Mouse (Mus musculus): ENCODE data around the gene Rasgef1c.
A peak's percentile ranks its signal among the peaks of the same experiment; 100 is the strongest.

Rasgef1c gene

DNA sequence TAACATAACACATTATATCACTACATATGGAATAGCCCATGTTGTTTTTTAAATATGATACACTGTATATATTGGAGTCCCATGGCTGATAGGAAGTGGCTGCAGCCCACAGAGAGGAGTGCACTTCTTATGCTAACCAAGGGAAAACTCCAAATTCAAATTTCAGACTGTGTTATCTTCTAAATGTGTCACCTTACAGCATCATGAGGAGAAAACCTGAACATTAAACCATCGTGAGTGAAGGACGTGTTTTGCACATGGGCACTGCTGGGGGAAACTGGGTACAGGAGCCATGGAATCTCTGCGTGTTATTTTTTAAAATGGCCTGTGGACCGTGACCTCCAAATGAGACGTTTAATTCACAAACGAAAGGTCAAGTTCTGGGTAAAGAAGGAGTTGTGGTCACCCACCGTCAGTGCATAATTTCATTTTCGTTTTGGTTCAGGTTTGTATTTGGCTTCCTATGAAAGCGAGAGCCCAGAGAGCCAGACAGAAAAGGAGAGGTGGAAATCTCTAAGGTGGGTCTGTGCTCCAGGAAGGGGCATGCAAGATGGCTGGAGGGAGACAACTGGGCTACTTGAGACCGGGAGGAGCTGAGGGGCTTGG is 76.4 kb downstream of the Rasgef1c start:
- no peak for DNase-seq

DNA sequence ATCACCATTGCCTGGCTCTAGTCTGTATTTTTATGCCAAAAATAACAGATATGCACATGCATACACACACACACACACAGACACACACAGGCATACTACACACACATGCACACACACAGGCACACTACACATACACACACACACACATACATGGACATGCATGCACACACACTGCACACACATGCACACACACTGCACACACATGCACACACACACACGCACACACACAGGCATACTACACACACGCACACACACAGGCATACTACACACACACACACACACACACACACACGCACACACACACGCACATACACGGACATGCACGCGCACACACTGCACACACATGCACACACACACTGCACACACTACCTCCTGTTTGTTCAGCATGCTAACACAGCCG is 77.3 kb downstream of the Rasgef1c start:
- no peak for DNase-seq

DNA sequence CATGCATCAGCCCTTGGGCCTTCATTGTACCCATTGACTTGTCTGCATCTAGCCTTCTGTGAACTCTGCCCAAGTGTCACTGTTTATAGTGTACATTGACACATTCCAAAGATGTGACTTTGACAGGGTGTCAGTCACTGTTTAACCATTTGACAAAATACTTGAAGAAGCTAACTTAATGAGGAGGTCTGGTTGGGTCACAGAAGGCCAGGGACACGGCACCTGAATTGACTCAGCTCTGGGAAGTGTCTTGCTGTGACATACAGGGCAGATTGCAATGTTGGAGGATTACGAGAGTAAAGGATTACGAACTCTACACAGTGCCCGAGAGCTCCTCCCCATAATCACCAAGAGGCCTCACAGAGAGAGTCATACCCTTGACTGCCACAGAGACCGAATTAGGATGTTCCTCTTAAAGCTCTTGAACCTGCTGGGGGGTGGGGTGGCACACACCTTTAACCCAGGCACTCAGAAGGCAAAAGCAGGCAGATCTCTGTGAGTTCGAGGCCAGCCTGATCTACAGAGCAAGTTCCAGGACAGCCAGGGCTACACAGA is 79.1 kb downstream of the Rasgef1c start:
- DNase-seq, result no peak

DNA sequence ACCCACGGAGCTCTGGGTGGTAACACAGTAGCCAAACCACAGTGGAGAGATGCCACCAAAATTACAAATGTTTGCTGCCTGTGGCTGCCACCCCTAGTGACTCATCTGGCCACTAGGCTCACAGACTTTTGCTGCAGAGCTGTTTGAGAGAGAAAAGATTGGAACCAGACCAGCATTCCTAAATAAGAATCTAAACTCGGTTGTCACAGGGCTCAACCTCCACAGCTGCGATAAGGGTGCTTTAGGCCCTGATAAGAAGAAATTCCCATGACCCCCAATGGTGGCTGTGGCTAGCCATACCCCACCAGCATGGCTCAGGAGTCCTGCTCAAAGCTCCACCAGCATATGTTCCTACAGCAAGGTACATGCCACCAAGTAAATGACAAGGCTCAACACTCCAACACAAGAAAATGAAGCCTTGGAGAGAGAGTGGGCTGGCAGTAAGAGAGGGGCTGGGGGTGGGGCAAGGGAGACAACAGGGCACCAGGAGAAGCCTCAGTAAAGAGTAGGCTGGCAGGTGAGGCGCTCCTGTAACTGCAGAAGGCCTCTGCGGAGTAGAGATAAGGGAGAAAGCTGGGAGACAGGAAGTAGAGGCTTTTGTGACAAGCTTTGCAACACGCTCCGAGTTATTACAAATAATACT is 79.8 kb downstream of the Rasgef1c start:
- no peak for DNase-seq

DNA sequence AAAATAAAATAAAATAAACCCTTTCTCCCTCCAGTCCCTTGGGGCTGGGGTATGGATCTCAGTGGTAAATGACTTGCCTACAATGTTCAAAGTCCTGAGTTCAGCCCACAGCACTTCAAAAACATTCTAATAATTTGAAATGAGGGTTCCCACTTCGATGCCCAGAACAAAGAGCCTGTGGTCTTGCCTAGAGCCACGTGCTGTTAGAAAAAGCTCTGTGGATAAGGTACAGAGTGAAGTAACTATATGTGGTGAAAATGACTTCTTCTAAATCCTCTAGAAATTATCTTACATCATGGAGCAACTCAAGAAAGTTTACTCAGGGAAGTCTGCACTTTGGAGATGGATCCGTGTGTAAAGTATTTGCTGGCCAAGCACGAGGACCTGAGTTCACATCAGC is 80.5 kb downstream of the Rasgef1c start:
- no peak for DNase-seq

DNA sequence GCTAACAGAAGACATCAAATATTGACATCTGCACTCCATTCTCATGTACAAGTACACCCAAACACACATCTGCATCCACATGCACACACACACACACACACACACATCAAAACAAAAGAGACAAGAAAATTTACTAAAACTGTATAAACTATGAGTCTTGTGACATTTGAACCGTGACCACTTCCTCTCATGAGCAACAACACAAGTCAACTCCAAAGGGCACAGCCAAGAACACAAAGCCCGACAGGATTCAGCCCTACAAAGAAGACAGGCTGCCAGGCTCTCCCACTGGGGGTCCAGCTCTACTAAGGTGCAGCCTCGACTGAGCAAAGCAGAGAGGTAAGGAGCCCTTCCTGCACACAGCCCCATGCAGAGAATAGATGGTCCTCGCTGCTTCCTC is 81.2 kb downstream of the Rasgef1c start:
- DNase-seq, result no peak

DNA sequence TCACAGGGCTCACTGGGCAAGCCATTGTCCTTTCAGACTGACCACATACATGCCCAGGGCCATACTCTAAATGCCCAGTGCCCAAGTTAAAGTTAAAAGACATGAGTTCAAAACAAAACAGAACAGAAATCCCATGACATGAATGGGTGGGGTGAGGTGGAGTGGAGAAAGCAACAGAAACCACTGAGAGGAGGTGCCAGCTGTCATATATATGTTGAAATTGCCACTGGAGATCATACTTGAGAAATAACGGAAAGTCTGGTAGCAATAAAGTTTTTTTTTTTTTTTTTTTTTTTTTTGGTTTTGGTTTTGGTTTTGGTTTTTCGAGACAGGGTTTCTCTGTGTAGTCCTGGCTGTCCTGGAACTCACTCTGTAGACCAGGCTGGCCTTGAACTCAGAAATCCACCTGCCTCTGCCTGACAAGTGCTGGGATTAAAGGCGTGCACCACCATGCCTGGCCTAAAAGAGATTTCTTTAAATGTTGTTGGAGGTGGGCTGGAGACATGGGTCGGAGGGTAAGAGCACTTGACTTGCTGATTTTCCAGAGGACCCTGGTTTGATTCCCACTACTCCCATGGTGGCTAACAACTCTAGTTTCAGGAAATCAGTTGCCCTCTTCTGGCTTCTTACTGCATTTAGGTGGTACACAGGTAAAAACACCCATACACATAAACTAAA is 82.4 kb downstream of the Rasgef1c start:
- DNase-seq, result no peak

DNA sequence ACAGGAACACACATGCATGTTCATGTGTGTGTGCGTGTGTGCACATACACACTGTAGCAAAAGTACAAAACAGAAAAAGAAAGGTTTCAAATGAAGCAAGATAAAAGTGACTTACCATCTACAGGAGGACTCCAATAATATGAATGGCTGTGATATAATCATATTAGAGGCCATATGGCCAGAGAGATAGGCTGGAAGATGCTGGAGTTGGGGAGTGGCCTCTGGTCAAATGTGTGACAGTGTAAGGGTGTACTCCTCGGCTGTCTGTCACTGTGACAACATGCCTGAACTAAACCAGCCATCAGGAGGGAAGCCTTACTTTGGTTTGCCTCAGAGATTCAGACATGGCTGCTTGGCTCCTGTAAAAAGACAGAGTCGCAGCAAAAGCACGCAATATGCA is 83.4 kb downstream of the Rasgef1c start:
- no peak for DNase-seq

DNA sequence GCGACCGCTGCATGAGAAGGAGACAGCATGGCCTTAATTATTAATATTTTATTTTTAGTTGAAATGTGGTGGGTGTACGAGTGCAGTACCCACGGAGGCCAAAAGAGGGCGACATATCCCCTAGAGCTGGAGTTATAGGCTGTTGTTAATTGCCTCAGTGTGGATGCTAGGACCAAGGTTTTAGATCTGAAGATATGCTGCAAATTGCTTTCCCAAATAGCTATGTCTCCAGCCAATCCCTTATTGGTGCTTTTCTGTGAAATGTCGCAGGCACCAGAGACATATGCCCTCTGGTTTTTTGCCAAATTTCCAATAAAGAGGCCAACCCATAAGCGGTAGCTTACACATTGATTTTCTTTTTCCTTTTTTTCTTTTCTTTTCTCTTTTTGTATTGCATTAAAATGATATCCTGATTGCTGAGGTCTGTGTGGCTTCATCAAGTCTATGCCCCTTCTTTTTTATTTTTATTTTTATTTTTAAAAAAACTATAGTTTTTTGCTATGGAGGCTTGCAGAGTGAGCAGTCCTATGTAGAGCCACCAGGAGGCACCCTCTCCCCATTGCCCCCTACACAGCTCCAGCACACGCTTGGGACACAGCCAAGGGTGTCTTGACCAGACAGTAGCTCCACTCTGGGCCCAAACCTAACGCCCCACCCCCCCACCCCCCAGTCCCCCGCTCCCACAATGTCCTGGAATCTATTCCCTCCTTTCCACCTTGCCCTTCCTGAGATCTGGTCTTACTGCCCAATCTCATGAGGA is 84.8 kb downstream of the Rasgef1c start:
- DNase-seq, result peak; percentile 21 to 24

DNA sequence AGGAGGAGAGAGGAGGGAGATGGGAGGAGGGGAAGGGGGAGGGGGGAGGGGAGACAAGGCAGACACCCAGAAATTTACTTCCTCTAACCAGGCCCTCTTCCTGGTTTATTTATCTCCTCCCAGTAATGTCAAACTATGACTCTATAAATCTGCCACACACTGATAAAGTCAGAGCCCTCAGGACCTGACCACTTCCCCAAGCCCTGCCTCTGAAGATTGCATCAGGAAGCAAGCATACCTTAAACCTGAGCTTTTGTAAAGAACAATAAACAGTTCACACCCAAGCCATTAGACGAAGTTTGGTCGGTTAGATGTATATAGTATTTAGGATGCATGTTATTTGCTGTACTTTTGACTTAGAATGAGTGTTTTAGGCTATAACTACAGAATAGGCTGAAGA is 92.9 kb downstream of the Rasgef1c start:
- no peak for DNase-seq

DNA sequence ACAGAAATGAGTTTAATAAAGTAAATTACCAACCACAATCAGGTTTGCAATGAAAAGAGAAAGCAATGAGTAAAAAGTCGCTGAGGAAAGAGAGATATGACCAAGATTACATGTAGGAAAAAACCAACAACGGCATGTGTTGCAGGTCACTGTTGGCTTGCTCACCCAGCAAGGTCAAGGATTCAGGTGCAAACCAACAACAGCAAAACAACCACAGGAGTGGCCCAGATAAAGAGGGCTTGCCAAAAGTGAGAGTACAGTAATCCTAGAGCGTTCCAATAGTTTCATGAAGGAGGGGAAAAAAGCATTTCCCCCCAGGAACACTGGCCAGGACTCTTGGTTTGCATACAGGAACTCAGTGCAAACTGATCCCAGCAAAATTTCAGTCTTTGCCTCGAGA is 94.8 kb downstream of the Rasgef1c start:
- no peak for DNase-seq

DNA sequence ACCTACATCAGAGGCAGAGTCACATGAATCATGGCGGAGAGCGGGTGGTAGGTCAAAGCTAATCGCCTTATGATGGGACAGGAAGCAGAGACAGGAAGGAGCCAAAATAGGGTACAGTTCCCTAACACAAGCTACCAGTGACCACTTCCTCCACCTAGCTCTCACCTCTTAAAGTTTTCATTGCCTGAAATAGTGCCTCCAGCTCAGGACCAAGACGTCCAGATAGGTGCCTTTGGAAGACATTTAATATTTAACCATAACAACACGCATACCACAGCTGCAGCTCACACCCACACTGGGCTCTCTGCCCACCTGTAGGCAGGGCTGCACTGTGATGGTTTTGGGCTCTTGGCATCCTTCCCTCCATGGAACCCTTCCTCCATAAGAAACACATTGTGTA is 95.7 kb downstream of the Rasgef1c start:
- no peak for DNase-seq

DNA sequence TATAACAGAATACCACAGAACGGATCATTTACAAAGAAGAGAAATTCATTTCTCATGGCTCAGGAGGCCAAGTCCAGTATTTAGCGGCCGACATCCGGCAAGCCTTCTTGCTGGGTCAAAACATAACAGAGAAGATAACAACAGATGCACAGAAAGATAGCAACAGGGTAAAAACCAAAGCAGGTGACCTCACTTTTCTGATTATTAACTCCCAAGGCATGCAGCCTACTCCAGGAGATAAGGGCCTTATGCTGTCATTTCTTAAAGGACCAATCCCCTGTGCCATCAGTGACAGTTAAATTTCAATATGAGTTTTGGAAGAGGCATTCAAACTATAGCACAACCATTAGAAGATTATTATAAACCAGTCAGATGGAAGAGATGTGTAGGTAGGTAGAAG is 101.2 kb downstream of the Rasgef1c start:
- no peak for DNase-seq

DNA sequence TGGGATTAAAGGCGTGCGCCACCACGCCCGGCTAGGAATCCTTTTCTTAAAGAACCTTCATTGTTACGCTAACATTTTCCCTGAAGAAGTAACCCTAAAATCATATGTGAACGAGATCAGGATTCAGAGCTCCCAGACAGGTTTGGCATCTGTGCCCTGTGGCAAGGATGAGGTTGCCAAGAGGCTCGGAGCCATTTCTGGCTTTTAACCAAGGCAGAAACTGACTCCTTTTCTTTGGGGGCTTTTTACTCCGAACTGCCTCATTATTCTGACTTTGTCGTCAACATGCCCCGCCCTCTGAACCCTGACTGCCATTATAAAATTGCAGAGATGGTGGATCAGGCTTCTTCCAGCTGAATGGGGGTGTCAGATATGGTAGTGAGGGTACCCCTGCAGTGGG is 106.1 kb downstream of the Rasgef1c start:
- no peak for DNase-seq

DNA sequence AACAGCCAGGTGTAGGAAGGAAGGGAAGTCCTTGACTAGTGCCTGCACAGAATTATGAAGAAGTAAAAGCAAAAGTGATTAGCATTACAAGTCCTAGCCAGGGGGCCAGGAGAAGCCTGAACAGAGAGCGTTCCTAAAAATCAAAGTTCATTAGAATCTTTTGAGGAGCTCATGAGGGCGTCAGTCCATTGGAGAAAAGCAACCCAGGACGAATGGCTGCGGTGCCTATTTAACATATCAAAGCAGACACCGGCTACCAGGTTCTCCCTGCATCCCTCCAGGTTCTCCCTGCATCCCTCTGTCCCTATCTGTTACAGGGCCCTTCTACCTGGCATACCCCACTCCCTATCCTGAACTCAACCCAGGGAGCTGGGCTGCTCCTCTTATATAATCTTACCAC is 106.6 kb downstream of the Rasgef1c start:
- no peak for DNase-seq

DNA sequence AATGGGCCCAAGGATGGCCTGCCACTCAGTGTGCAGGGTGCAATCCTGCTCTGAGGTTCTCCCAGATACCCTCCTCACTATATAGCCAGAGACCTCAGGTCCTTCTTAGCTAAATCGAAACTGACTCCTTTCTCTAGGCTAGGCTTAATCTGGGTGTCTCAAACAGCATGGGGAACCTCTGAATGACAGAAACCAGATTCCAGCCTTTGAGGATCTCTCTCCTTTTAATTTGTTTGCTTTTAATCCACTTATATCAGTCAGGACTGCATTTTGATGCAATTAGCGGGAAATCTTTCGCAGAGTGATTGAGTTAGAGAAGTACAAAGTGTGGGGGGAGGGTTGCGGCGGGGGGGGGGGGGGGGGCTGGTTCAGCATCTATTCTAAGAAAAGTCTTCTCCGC is 111.4 kb downstream of the Rasgef1c start:
- no peak for DNase-seq

DNA sequence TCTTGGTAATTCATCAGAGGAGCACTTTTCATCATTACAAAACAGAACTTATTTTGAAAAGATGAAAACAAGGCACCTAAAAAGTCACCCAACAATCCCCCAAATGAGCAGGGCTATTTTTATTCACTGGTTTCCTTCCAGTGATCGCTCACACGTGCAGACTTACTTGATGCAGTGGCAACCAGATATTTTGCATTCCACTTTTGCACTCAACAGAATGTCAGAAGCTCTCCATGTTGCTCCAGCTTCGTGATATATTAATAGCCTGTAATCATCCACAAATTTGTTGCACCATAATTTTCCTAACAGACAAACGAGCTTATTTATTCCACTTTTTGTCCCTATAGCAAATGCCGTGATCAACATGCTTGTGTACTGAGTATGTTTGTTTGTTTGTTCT is 114.9 kb downstream of the Rasgef1c start:
- DNase-seq, result no peak

DNA sequence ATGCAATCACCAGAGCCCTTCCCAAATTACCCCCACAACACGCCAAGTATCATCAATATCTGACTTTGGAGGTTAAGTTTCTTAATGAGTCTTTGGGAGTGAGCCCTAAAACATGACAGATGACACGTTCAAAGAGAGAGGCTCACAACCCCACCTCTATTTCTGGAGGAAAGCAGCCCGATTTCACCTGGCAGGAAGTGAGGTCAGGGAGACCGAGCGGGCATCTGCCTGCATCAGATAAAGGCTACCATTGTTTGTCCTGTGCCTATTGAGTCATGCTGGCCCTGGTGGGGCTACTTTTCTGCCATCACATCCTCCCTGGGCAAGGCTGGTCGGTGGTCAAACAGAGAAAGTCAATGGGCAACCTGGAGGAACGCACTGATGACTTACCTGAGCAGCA is 115.9 kb downstream of the Rasgef1c start:
- no peak for DNase-seq

DNA sequence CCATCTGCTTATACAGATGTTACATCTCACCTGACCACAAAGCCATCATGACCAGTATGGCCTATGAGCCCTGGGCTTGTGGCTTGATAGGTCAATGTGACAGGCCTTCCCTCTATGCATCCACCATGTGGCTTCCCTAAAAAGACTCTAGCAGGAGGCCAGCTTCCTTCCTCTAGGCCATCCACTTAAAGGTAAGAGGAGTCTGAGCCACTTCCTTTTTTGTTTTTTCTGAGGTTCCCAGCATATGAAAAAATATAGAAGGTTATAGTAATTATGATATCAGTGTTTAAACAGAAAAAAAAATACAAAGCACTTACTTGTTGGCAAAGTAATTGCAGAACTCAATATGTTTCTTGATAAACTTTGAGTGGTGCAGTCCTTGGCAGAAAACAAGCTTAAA is 117.2 kb downstream of the Rasgef1c start:
- no peak for DNase-seq

DNA sequence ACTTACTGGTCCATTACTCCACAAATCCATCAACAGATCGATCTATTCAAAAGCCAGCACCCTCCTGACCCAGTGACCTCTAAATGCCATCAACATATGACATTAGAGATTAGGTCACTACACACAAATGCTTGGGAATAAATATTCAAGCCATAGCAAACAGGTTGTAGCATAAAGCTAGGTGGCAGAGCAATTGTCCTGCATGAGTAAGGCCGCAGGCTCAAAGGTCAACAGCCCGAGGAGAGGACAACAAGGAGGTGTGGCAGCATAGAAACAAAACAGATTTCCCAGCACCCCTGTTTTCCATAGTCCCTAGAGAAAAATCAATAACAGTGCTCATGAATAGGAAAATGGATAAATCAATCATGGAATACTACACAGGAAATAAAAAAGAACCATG is 120.5 kb downstream of the Rasgef1c start:
- no peak for DNase-seq

DNA sequence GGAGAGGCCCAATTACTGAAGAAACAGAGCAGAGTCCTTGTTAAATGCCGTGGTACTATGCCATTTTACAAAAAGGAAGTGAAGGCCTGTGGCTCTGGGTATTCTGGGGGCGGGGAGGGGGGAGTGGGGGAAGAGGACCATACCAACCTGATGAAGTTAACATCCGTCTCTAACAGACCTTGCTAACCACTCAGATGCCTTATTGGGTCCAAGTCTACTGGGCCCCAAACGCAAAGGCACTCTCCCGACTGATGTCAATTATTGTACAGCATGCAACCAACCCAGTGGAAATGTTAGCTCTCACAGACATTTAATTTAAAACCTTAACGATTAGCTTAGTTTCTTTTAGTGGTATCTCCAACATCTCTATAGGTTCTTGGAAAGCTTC is 122.8 kb downstream of the Rasgef1c start:
- no peak for DNase-seq

DNA sequence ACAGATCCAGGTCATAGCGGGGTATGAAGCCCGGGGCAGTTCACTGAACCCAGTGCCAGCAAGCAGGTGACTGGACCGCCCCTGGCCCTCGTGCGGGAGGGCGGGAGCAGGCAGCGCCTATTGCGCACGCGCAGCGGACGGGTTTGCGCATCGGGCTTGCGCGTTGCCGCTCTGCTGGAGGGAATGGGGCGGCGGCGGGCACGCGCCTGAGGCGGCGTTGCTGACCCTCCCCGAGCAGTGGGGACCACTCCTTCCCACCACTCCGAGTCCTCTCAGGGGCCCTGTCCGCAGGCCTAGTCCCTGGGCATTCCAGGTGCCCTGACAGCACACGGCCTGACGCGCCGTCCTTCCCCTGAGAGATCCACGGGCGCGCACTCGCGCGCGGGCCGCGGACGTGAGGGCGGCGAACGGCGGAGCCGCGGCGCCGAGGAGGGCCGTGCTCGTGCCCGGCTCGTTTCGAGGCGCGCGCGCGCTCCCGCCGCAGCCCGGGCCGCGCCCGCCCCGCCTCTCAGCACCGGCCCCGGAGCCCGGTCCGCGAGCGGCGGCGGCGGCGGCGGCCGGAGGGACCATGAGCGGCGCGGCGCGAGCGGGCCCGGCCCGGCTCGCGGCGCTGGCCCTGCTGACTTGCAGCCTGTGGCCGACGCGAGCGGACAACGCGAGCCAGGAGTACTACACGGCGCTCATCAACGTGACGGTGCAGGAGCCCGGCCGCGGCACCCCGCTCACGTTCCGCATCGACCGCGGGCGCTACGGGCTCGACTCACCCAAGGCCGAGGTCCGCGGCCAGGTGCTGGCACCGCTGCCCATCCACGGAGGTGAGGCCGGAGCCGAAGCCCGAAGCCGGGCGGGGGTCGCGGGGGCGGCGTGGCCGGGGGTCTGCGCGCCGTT is 123.4 kb downstream of the Rasgef1c start, which contains the start of gene Rnf130:
Rnf130 (plus strand) TSS at position 514 of the 888 bp plus-strand sequence.
- DNase-seq, result peak; percentile 94 to 96

Measured in lung, adult 18-20 months (tissue).